Mouse (Mus musculus) forebrain, embryonic 12.5 days (tissue): Measurements from ENCODE around the gene Serpinf2. TPM values are rescaled to one million over a fixed set of nuclear protein-coding genes. Genes with fewer than 3 reads are reported as not detected.

Experiments
- ATAC-seq: fragments of 200-750 bp; cut with Nextera tagmentation; 2 replicates; pipeline ENCODE4 v1.8.0; 2017; ENCODE audit warnings: moderate TSS enrichment; ENCODE audit not compliant: low FRiP score
- H3K27ac ChIP-seq: fragments of 300-500 bp; sonication (generic); 2 replicates; pipeline ENCODE4 v1.5.1; 2016; ENCODE audit warnings: mild to moderate bottlenecking
- H3K27me3 ChIP-seq: fragments of 300-500 bp; sonication (generic); 2 replicates; pipeline ENCODE4 v1.6.1; 2016; ENCODE audit warnings: mild to moderate bottlenecking
- H3K36me3 ChIP-seq: fragments of 300-500 bp; sonication (generic); replicated peaks from 2 replicates; pipeline ENCODE4 v1.6.1; 2016; ENCODE audit warnings: mild to moderate bottlenecking
- H3K4me1 ChIP-seq: fragments of 300-500 bp; sonication (generic); 2 replicates; pipeline ENCODE4 v1.6.1; 2016
- H3K4me2 ChIP-seq: fragments of 300-500 bp; sonication (generic); 2 replicates; pipeline ENCODE4 v1.6.1; 2016; ENCODE audit warnings: mild to moderate bottlenecking, moderate library complexity
- H3K4me3 ChIP-seq: fragments of 300-500 bp; sonication (generic); replicated peaks from 2 replicates; pipeline ENCODE4 v1.5.1; 2016; ENCODE audit warnings: mild to moderate bottlenecking
- H3K9ac ChIP-seq: fragments of 300-500 bp; sonication (generic); 2 replicates; pipeline ENCODE4 v1.6.1; 2016; ENCODE audit warnings: mild to moderate bottlenecking
- H3K9me3 ChIP-seq: fragments of 300-500 bp; sonication (generic); 2 replicates; pipeline ENCODE4 v1.6.1; 2016
- WGBS: fragments of 180-500 bp; shearing (Covaris S2); methylation state at CpG from one replicate; pipeline ENCODE4 v1.1.7; 2016; 5-methylcytosine and 5-hydroxymethylcytosine counted together
- polyA plus RNA-seq: library from polyadenylated mRNA; unstranded; fragments of >200 nt; fragmentation: Nextera tagmentation; extraction: Ambion mirVana; gene quantifications from 2 replicates; pipeline ENCODE4 v1.2.1, GENCODE M21; 2016

Serpinf2 gene
- polyA plus RNA-seq, 1 experiment from 2014 or later: not detected

DNA sequence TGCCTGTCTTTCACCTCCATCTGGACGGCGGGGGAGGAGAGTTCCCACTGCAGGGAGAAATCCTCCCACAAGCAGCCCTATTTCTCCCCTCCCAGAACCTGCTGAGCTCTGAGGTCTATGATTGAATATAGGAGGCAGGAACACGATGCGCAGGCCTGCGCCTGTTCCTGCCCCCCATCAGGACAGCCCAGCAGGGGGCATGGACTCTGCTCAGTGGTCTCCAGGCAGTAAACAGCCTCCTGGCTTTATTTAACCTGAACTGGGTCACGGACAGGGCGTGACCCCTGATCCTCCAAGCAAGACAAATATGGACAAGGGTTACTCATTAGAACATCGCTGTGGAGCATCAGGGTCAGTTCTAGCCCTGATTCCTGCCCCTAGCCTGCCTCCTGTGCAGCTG is 4.3 kb upstream of the Serpinf2 start:
- Histone ChIP-seq H3K4me3 (no peak overlapping the region), H3K4me1 (no peaks in the 10 kb centered on the region), H3K36me3 (peaks cover 24% of the 10 kb centered on the region), H3K9me3 (no peaks in the 10 kb centered on the region), H3K4me2 (no peak overlapping the region), H3K27ac (no peak overlapping the region), H3K27me3 (no peaks in the 10 kb centered on the region), H3K9ac (no peak overlapping the region)
- 53% methylated on average over 8 of the region's 8 CpGs for WGBS
- ATAC-seq: no peak

- Histone ChIP-seq H3K9ac (no peak overlapping the region), H3K27me3 (no peaks in the 10 kb centered on the region), H3K27ac (no peak overlapping the region), H3K36me3 (peaks cover 7% of the 10 kb centered on the region), H3K4me3 (no peak overlapping the region), H3K9me3 (no peaks in the 10 kb centered on the region), H3K4me2 (no peak overlapping the region), H3K4me1 (no peaks in the 10 kb centered on the region)
- 81% methylated on average over 16 of the region's 16 CpGs for WGBS
- no peak for ATAC-seq
These were observed 2.2 kb upstream of the Serpinf2 start for GRCm38 (mm10) chr11:75441601-75442000.

GRCm38 (mm10) chr11:75441034-75441433 is 1.6 kb upstream of the Serpinf2 start:
- Histone ChIP-seq H3K27me3 (no peaks in the 10 kb centered on the region), H3K9me3 (no peaks in the 10 kb centered on the region), H3K4me2 (no peak overlapping the region), H3K27ac (no peak overlapping the region), H3K9ac (no peak overlapping the region), H3K4me3 (no peak overlapping the region), H3K36me3 (peaks cover 7% of the 10 kb centered on the region), H3K4me1 (no peaks in the 10 kb centered on the region)
- ATAC-seq: no peak
- 85% methylated on average over 7 of the region's 7 CpGs for WGBS

DNA sequence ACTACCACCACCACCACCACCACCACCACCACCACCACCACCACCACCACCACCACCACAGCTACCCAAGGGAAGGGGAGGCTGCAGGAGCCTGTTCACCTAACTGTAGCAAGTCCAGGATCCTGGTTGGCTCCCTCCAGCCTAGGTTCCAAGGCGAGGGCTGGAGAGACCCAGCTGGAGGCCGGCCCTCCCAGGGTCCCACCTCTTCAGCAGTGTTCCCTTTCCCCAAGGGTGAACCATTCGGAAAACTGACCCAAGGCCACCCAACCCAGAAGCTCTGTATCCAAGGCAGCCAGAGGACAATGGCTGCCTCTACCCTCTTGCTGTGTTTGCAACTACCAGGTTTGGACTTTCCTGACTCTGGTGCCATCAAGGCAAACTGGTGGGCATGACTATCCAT is 560 bp upstream of the Serpinf2 start:
- H3K4me1 ChIP-seq: no peaks in the 10 kb centered on the region
- no peak for ATAC-seq
- H3K36me3 ChIP-seq: peaks cover 7% of the 10 kb centered on the region
- no peaks in the 10 kb centered on the region for H3K27me3 ChIP-seq
- WGBS: 91% methylated on average over 3 of the region's 3 CpGs
- H3K27ac ChIP-seq: no peak overlapping the region
- H3K9me3 ChIP-seq: no peaks in the 10 kb centered on the region
- no peak overlapping the region for H3K9ac ChIP-seq
- H3K4me3 ChIP-seq: no peak overlapping the region
- no peak overlapping the region for H3K4me2 ChIP-seq

- Histone ChIP-seq H3K4me3 (no peak overlapping the region), H3K27ac (no peak overlapping the region), H3K36me3 (peaks cover 3% of the 10 kb centered on the region), H3K4me1 (no peaks in the 10 kb centered on the region), H3K4me2 (no peak overlapping the region), H3K9me3 (peaks cover 5% of the 10 kb centered on the region; the same call in 1 of the 2 replicates), H3K9ac (no peak overlapping the region), H3K27me3 (no peaks in the 10 kb centered on the region)
- ATAC-seq: no peak
- 91% methylated on average over 3 of the region's 3 CpGs for WGBS
These were observed 587 bp downstream of the Serpinf2 start for GRCm38 (mm10) chr11:75438804-75439203.

- Histone ChIP-seq H3K36me3 (peaks cover 3% of the 10 kb centered on the region), H3K4me2 (no peak overlapping the region), H3K27me3 (no peaks in the 10 kb centered on the region), H3K9ac (no peak overlapping the region), H3K9me3 (peaks cover 5% of the 10 kb centered on the region; the same call in 1 of the 2 replicates), H3K27ac (no peak overlapping the region), H3K4me3 (no peak overlapping the region), H3K4me1 (no peaks in the 10 kb centered on the region)
- WGBS: 83% methylated on average over 13 of the region's 13 CpGs
- no peak for ATAC-seq
These were observed 1.2 kb downstream of the Serpinf2 start for GRCm38 (mm10) chr11:75438194-75438593.

GRCm38 (mm10) chr11:75434138-75434537 is 5.3 kb downstream of the Serpinf2 start:
- Histone ChIP-seq H3K27me3 (no peaks in the 10 kb centered on the region), H3K36me3 (no peaks in the 10 kb centered on the region), H3K9me3 (peaks cover 5% of the 10 kb centered on the region; the same call in 1 of the 2 replicates), H3K27ac (no peak overlapping the region), H3K9ac (no peak overlapping the region), H3K4me1 (no peaks in the 10 kb centered on the region), H3K4me2 (no peak overlapping the region), H3K4me3 (no peak overlapping the region)
- ATAC-seq: no peak
- WGBS: 89% methylated on average over 5 of the region's 5 CpGs

GRCm38 (mm10) chr11:75431307-75431706 is 8.1 kb downstream of the Serpinf2 start:
- H3K9me3 ChIP-seq: peaks cover 5% of the 10 kb centered on the region; the same call in 1 of the 2 replicates
- no peaks in the 10 kb centered on the region for H3K27me3 ChIP-seq
- H3K4me3 ChIP-seq: no peak overlapping the region
- H3K36me3 ChIP-seq: no peaks in the 10 kb centered on the region
- no peak overlapping the region for H3K27ac ChIP-seq
- no peak overlapping the region for H3K9ac ChIP-seq
- 74% methylated on average over 11 of the region's 11 CpGs for WGBS
- no peak overlapping the region for H3K4me2 ChIP-seq
- ATAC-seq: peak; percentile 39; the same call in 1 of the 2 replicates
- no peaks in the 10 kb centered on the region for H3K4me1 ChIP-seq

- ATAC-seq: no peak
- Histone ChIP-seq H3K4me1 (no peaks in the 10 kb centered on the region), H3K27ac (no peak overlapping the region), H3K4me2 (no peak overlapping the region), H3K9ac (no peak overlapping the region), H3K27me3 (no peaks in the 10 kb centered on the region), H3K9me3 (peaks cover 1% of the 10 kb centered on the region; the same call in 1 of the 2 replicates), H3K36me3 (no peaks in the 10 kb centered on the region), H3K4me3 (no peak overlapping the region)
- WGBS: 90% methylated on average over 9 of the region's 9 CpGs
These were observed 10.2 kb downstream of the Serpinf2 start for GRCm38 (mm10) chr11:75429019-75429705.

DNA sequence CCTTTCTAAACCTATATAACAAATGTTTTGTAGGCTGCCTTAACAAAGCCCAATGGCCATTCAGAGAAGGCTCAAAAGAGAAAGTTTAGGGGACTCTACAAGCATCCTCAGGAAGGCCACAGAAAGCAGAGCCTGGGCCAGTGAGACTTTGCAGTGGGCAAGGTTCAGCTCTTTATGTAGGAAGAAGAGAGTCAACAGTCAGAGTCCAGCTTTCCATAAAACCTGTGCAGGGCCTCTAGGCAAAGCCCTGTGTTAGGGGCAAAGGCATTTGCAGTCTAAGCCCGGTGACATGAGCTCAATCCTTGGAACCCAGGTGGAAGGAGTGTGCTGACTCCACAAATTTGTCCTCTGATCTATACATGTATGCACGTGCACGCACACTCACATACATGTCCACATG is 14.9 kb downstream of the Serpinf2 start:
- no peaks in the 10 kb centered on the region for H3K27me3 ChIP-seq
- H3K27ac ChIP-seq: no peak overlapping the region
- no peak overlapping the region for H3K4me2 ChIP-seq
- WGBS: 93% methylated on average over 3 of the region's 3 CpGs
- H3K36me3 ChIP-seq: no peaks in the 10 kb centered on the region
- H3K4me1 ChIP-seq: peaks cover 5% of the 10 kb centered on the region
- H3K9ac ChIP-seq: no peak overlapping the region
- no peak overlapping the region for H3K4me3 ChIP-seq
- no peaks in the 10 kb centered on the region for H3K9me3 ChIP-seq
- no peak for ATAC-seq

DNA sequence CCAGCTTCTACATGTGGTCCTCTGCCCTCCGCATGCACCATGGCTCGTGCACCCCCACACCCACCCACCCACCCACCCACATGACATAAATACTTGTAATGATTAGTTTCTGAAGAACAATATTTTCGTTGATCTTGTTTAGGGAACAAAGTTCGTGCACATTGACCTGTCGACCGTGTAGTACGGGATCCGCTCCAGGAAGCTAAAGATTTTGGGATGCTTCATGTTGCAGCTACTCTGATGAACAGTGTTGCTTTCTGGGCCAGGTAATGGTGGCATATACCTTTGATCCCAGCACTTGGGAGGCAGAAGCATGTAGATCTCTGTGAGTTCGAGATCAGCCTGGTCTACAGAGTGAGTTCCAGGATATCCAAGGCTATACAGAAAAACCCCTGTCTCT is 15.4 kb downstream of the Serpinf2 start:
- Histone ChIP-seq H3K4me3 (no peak overlapping the region), H3K9me3 (no peaks in the 10 kb centered on the region), H3K36me3 (no peaks in the 10 kb centered on the region), H3K27me3 (no peaks in the 10 kb centered on the region), H3K4me1 (peaks cover 5% of the 10 kb centered on the region), H3K9ac (no peak overlapping the region), H3K4me2 (no peak overlapping the region), H3K27ac (no peak overlapping the region)
- WGBS: 90% methylated on average over 9 of the region's 9 CpGs
- ATAC-seq: no peak

DNA sequence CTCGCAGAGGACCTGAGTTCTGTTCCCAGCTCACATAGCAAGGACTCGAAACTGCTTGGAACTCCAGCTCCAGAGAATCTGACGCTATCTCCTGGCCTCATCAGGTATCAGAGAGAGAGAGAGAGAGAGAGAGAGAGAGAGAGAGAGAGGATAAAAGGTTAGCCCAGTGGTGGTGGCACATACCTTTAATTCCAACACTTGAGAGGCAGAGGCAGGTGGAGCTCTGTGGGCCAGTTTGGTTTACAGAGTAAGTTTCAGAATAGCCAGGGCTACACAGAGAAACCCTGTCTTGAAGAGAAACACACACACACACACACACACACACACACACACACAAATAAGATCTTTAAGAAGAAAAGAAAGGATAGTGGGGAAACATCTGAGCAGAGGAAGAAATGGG is 16.3 kb downstream of the Serpinf2 start:
- WGBS: 80% methylated on average over 3 of the region's 3 CpGs
- Histone ChIP-seq H3K4me2 (no peak overlapping the region), H3K9me3 (no peaks in the 10 kb centered on the region), H3K9ac (no peak overlapping the region), H3K4me3 (no peak overlapping the region), H3K36me3 (no peaks in the 10 kb centered on the region), H3K4me1 (peaks cover 5% of the 10 kb centered on the region), H3K27ac (no peak overlapping the region), H3K27me3 (no peaks in the 10 kb centered on the region)
- ATAC-seq: no peak
